Mouse (Mus musculus) adipose tissue, adult 10 weeks (tissue): Measurements from ENCODE around the gene 6430548M08Rik. TPM values are rescaled to one million over a fixed set of nuclear protein-coding genes. Genes with fewer than 3 reads are reported as not detected.

ENCODE experiments used
- polyA plus RNA-seq: library from polyadenylated mRNA; stranded (reverse); fragments of 350-450 nt; fragmentation: Illumina TruSeq; extraction: RNeasy Lipid Tissue Mini Kit (QIAGEN cat#74804); gene quantifications from one replicate; pipeline ENCODE4 v1.2.3, GENCODE M21; 2014; ENCODE audit warnings: low read depth, low replicate concordance

6430548M08Rik gene
- polyA plus RNA-seq = 19.9 TPM

DNA sequence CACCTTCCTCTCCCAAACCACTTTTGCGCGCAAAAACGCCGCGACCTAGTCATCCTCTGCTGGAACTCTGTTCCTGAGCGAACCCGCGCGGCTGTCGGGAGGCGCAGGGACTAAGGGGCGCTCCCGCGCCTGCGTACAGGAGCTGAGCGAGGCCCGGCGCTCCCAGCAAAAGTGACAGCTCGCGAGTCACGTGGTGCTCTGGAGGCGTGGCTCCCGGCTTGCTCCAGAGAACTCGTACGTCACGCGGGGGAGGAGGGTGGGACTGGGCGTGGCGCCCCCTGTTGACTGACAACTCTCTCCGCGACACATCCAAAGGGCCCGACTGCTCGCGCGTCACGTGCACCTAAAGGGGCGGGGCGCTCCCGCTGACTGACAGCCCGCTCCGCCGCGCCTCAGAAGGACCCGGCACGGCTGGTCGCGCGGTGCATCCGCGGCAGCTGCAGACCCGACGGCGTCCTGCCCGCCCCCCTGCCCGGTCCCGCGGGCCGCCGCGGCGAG is at the start of gene 6430548M08Rik:
Gene 6430548M08Rik (plus strand): TSS at position 395 of the 498 bp plus-strand sequence.

GRCm38 (mm10) chr8:120101068-120101972 is 12.6 kb upstream of the 6430548M08Rik start, which contains the start of gene Zdhhc7:
Gene Zdhhc7, minus strand, starts transcription at chr8:120101482.

DNA sequence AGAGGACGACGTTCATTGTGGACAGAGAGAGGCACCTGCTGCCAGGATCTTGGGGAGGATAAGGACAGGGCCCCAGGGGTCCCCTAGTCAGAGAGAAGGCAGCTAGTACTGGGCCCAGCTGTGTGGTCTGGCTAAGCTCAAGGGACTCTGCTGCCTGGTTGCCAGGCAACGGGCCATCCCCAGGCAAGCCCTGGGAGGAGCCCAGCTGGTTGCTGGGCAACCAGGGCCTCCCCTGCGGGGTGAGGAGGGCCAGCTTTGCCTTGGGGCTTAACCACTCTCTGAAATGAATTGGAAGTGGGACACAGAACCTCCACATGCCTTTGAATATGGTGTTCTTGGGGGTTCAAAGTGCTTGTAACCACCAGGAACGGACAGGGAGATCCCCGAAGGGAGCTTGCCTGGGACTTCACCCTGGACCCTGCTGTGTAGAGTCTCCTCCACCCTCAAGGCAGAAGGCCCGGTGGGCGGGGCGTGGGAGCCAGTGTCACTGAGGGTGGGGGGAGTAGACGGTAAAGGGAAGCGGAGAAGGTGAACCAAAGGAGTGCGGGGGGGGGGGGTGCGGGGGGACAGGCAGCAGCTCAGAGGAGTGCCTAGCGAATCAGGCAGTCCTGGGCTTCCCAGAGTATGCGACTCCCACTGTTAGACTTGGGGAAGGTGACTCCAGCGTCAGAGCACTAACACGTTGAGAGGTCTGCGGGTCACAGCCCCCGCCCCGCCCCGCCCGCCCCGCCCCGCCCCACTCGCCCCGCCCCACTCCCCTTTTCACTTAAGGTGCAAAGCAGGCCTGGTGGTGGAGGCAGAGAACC is 63.6 kb downstream of the 6430548M08Rik start, which contains the start of gene Fam92b:
Gene Fam92b (minus strand): TSS at position 149 of the 806 bp plus-strand sequence.

Other genes starting within 250 kb of the 6430548M08Rik start
- gene Usp10, start 203.8 kb upstream of the 6430548M08Rik start, polyA plus RNA-seq = 57.4 TPM
- 37.3 TPM for gene Gm20388, start 203.3 kb upstream of the 6430548M08Rik start, polyA plus RNA-seq
- gene Crispld2, start 121.7 kb upstream of the 6430548M08Rik start, polyA plus RNA-seq = 46.3 TPM
- 24.4 TPM for gene Zdhhc7, start 12.7 kb upstream of the 6430548M08Rik start, polyA plus RNA-seq
- gene Fam92b, start 63.3 kb downstream of the 6430548M08Rik start, polyA plus RNA-seq = 1.2 TPM
- gene Gse1, start 114.3 kb downstream of the 6430548M08Rik start, polyA plus RNA-seq = 19.5 TPM